Mouse (Mus musculus): ENCODE data around the gene Il7r.

Il7r gene

DNA sequence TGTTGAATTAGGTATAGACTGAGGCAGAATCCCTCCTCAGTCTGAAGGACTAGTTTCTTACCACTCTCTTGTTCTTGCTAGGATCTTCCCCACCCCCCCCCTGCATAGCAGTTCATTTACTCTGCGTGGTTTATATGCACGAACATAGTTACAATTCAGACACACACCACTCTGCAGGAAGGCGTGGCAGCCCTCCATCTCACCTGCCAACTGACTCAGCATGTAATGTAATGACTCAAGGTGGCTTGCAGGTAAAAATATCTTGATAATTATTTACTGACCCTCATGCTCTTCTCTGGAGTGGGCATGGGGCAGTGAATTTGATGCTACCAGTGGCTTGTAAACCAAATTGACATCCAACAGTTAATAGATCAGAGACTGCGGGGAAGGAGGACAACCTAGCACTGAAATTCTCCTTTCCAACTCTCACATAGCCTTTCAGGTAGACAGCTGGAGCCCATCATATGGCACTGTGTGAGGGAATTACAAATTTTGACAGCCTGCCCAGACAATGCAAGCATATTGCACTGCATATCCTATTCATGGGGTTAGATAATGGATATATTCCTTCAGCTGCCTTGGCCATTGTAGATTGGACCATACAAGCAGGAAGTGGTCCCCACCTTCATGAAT is 58.8 kb downstream of the Il7r start:
- no peak for DNase-seq

DNA sequence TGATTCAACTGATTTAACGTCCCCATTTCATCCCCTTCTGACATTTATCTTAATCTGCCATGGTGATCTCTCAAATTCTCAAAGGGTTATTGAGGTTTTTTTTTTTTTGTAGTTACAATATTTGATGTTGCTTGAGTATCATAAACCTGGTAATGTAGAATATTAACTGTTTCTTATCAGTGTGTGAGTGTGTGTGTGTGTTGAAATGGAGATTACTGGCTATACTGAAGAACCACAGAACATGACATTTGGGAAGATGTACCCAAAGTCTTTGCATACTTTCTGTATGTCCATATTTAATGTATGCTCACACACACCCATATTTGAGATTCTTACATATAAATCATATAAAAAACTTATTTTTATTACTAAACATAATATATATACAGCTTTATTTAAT is 65.9 kb downstream of the Il7r start:
- no peak for DNase-seq

DNA sequence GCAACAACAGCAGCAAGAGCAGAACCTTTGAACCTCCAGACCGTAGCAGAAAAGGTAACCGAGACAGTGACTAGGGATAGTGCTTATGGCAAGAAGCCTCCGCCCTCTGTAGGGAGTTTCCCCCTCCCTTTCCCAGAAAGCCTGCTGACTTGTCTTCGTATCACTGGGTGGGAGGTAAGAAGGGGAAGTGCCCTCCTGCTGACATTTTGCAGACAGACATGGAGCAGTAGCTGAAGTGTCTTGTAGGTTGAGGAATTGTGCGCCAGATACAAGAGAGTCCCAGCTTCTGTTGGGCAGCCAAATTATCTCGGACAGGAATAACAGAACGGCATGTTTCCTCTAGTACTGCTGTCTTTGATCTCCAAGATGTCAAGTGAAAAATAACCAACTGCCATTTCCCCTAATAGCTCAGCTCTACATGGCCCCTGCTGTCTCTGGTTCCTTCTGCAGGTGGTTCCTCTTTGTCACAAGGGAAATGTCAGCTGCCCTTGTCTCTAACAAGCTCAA is 66.4 kb downstream of the Il7r start:
- DNase-seq, result no peak

Measured in lung, postnatal 14 days (tissue).